Mouse (Mus musculus) stomach, embryonic 15.5 days (tissue): Measurements from ENCODE around the gene Ldlrad3. TPM values are rescaled to one million over a fixed set of nuclear protein-coding genes. Genes with fewer than 3 reads are reported as not detected.

Experiments
- ATAC-seq: fragments of 200-750 bp; cut with Nextera tagmentation; 2 replicates; pipeline ENCODE4 v1.8.0; 2017; ENCODE audit warnings: low read depth, moderate number of reproducible peaks, moderate TSS enrichment; ENCODE audit not compliant: insufficient read depth, low FRiP score
- H3K27ac ChIP-seq: fragments of 300-500 bp; sonication (generic); 2 replicates; pipeline ENCODE4 v1.5.1; 2015; ENCODE audit warnings: mild to moderate bottlenecking, inconsistent platforms
- H3K27me3 ChIP-seq: fragments of 300-500 bp; sonication (generic); replicated peaks from 2 replicates; pipeline ENCODE4 v1.6.1; 2015; ENCODE audit warnings: inconsistent platforms
- H3K36me3 ChIP-seq: fragments of 300-500 bp; sonication (generic); 2 replicates; pipeline ENCODE4 v1.6.1; 2015; ENCODE audit warnings: inconsistent platforms
- H3K4me1 ChIP-seq: fragments of 300-500 bp; sonication (generic); 2 replicates; pipeline ENCODE4 v1.6.1; 2015; ENCODE audit warnings: inconsistent platforms
- H3K4me2 ChIP-seq: fragments of 300-500 bp; sonication (generic); 2 replicates; pipeline ENCODE4 v1.6.1; 2015; ENCODE audit warnings: mild to moderate bottlenecking, inconsistent platforms
- H3K4me3 ChIP-seq: fragments of 300-500 bp; sonication (generic); replicated peaks from 2 replicates; pipeline ENCODE4 v1.5.1; 2015; ENCODE audit warnings: inconsistent platforms
- H3K9ac ChIP-seq: fragments of 300-500 bp; sonication (generic); 2 replicates; pipeline ENCODE4 v1.6.1; 2015; ENCODE audit warnings: inconsistent platforms
- H3K9me3 ChIP-seq: fragments of 300-500 bp; sonication (generic); 2 replicates; pipeline ENCODE4 v1.6.1; 2016; ENCODE audit warnings: inconsistent platforms
- WGBS: fragments of 180-500 bp; shearing (Covaris S2); methylation state at CpG from one replicate; pipeline ENCODE4 v1.1.7; 2015; 5-methylcytosine and 5-hydroxymethylcytosine counted together
- polyA plus RNA-seq: library from polyadenylated mRNA; unstranded; fragments of >200 nt; fragmentation: Nextera tagmentation; extraction: Ambion mirVana; gene quantifications from 2 replicates; pipeline ENCODE4 v1.2.1, GENCODE M21; 2015

Ldlrad3 gene
- 39.1 and 44.8 TPM in 2 replicates for polyA plus RNA-seq

- under 1% methylated on average over 69 of the region's 77 CpGs for WGBS
- peak within 1 kb of the TSS; percentile 83 for H3K4me3 ChIP-seq
- H3K27me3 ChIP-seq: no peaks in the 10 kb centered on the region
- peak; percentile 93 for ATAC-seq
- no peaks in the 10 kb centered on the region for H3K9me3 ChIP-seq
- peak within 1 kb of the TSS; percentile 64 for H3K9ac ChIP-seq
- H3K36me3 ChIP-seq: no peaks in the 10 kb centered on the region
- H3K4me2 ChIP-seq: peak within 1 kb of the TSS; percentile 76
- peak within 1 kb of the TSS; percentile 94 for H3K27ac ChIP-seq
- H3K4me1 ChIP-seq: peaks cover 13% of the 10 kb centered on the region
Measured at GRCm38 (mm10) chr2:102185951-102186561, at the start of gene Ldlrad3. Gene Ldlrad3, minus strand, starts transcription at chr2:102186385.

GRCm38 (mm10) chr2:102231470-102231869 is 45.3 kb upstream of the Ldlrad3 start:
- no peak overlapping the region for H3K9ac ChIP-seq
- 39% methylated on average over 5 of the region's 5 CpGs for WGBS
- no peaks in the 10 kb centered on the region for H3K27me3 ChIP-seq
- H3K4me1 ChIP-seq: 0 out of 2 replicates have a peak, but pooled peaks cover 8% of the 10 kb centered on the region
- H3K9me3 ChIP-seq: no peaks in the 10 kb centered on the region
- peak overlapping the region; percentile 64 for H3K27ac ChIP-seq
- no peak overlapping the region for H3K4me2 ChIP-seq
- no peak overlapping the region for H3K4me3 ChIP-seq
- H3K36me3 ChIP-seq: no peaks in the 10 kb centered on the region
- ATAC-seq: peak; percentile 61; the same call in 1 of the 2 replicates

DNA sequence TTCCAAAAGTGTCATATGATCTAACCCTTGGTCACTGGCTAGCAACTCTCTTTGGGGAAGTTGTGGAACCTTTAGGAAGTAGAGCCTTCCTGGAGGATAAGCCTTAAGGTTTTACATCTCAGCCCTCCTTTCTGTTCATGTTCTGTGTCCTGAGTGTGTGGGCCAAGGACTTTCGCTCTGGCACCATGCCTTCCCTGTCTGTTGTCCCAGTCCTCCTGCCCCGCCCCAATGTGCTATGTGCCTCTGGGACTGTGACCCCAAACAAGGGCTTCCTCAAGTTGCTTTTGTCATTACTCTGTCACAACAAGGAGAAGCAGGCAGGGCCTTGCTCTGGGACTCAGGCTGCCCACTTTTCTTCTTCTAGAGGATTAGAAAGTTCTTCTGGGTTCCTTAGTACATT is 42.9 kb upstream of the Ldlrad3 start:
- WGBS: 86% methylated on average over 2 of the region's 2 CpGs
- H3K4me2 ChIP-seq: no peak overlapping the region
- no peaks in the 10 kb centered on the region for H3K9me3 ChIP-seq
- H3K4me3 ChIP-seq: no peak overlapping the region
- H3K4me1 ChIP-seq: 0 out of 2 replicates have a peak, but pooled peaks cover 8% of the 10 kb centered on the region
- no peaks in the 10 kb centered on the region for H3K36me3 ChIP-seq
- no peaks in the 10 kb centered on the region for H3K27me3 ChIP-seq
- no peak overlapping the region for H3K27ac ChIP-seq
- no peak overlapping the region for H3K9ac ChIP-seq
- ATAC-seq: no peak

DNA sequence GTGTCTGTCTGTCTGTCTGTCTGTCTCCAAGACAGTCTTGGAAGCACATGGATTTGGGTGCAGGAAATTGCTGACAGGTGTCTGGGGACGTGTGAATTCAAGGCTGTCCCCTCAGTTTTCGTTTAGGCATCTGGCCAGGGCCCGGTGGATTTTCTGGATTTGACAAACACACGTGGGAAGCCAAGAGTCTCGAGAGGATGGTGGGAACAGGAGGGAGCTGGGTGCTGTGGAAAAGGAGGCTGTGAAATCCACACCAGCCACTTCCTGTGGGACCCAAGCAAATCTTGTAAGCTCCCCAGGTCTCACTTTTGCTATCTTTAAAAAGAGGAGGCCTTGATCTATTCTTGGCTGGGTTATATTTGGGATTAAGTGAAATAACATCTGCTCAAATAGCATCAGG is 42.1 kb upstream of the Ldlrad3 start:
- Histone ChIP-seq H3K4me3 (no peak overlapping the region), H3K36me3 (no peaks in the 10 kb centered on the region), H3K9me3 (no peaks in the 10 kb centered on the region), H3K27ac (no peak overlapping the region), H3K27me3 (no peaks in the 10 kb centered on the region), H3K9ac (no peak overlapping the region), H3K4me2 (no peak overlapping the region), H3K4me1 (0 out of 2 replicates have a peak, but pooled peaks cover 8% of the 10 kb centered on the region)
- ATAC-seq: no peak
- WGBS: 58% methylated on average over 5 of the region's 5 CpGs

DNA sequence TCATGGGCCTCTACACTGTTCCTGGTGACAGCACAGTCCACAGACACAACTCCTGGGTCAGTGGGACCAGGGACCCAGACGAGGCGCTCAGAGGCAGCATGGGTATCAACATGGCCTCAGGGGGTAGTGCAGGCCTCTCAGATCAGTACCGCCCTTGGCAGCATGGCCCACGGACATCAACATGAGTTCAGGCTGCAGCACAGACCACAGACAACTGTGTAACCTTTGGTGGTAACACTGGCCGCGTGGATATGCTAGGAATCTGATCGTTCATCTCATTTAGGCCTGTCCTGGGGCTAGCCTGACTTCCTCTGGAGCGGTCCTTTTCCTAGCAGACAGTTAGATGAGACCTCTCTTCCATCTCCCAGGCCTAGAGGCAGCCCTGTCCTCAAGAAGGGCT is 41.7 kb upstream of the Ldlrad3 start:
- Histone ChIP-seq H3K36me3 (no peaks in the 10 kb centered on the region), H3K9me3 (no peaks in the 10 kb centered on the region), H3K4me2 (no peak overlapping the region), H3K27ac (no peak overlapping the region), H3K27me3 (no peaks in the 10 kb centered on the region), H3K4me3 (no peak overlapping the region), H3K9ac (no peak overlapping the region), H3K4me1 (0 out of 2 replicates have a peak, but pooled peaks cover 8% of the 10 kb centered on the region)
- ATAC-seq: no peak
- WGBS: 81% methylated on average over 8 of the region's 8 CpGs

GRCm38 (mm10) chr2:102226274-102226673 is 40.1 kb upstream of the Ldlrad3 start:
- H3K27me3 ChIP-seq: no peaks in the 10 kb centered on the region
- H3K9ac ChIP-seq: no peak overlapping the region
- H3K4me3 ChIP-seq: no peak overlapping the region
- H3K36me3 ChIP-seq: no peaks in the 10 kb centered on the region
- no peak for ATAC-seq
- H3K9me3 ChIP-seq: no peaks in the 10 kb centered on the region
- no peak overlapping the region for H3K4me2 ChIP-seq
- 75% methylated on average over 15 of the region's 15 CpGs for WGBS
- H3K4me1 ChIP-seq: 0 out of 2 replicates have a peak, but pooled peaks cover under 1% of the 10 kb centered on the region
- no peak overlapping the region for H3K27ac ChIP-seq

- H3K4me1 ChIP-seq: no peaks in the 10 kb centered on the region
- no peak overlapping the region for H3K4me3 ChIP-seq
- H3K9ac ChIP-seq: no peak overlapping the region
- no peaks in the 10 kb centered on the region for H3K9me3 ChIP-seq
- H3K4me2 ChIP-seq: no peak overlapping the region
- 27% methylated on average over 11 of the region's 11 CpGs for WGBS
- H3K36me3 ChIP-seq: no peaks in the 10 kb centered on the region
- no peak for ATAC-seq
- H3K27me3 ChIP-seq: no peaks in the 10 kb centered on the region
- no peak overlapping the region for H3K27ac ChIP-seq
Measured at GRCm38 (mm10) chr2:102223355-102224128, 37.4 kb upstream of the Ldlrad3 start.

- no peaks in the 10 kb centered on the region for H3K4me1 ChIP-seq
- WGBS: 66% methylated on average over 3 of the region's 3 CpGs
- H3K27ac ChIP-seq: no peak overlapping the region
- H3K9me3 ChIP-seq: no peaks in the 10 kb centered on the region
- ATAC-seq: no peak
- H3K9ac ChIP-seq: no peak overlapping the region
- no peaks in the 10 kb centered on the region for H3K27me3 ChIP-seq
- H3K36me3 ChIP-seq: no peaks in the 10 kb centered on the region
- H3K4me3 ChIP-seq: no peak overlapping the region
- H3K4me2 ChIP-seq: no peak overlapping the region
Measured at GRCm38 (mm10) chr2:102222749-102223148, 36.6 kb upstream of the Ldlrad3 start.

GRCm38 (mm10) chr2:102216817-102217216 is 30.6 kb upstream of the Ldlrad3 start:
- WGBS: 77% methylated on average over 1 of the region's 1 CpGs

GRCm38 (mm10) chr2:102212096-102212495 is 25.9 kb upstream of the Ldlrad3 start:
- Histone ChIP-seq H3K9me3 (no peaks in the 10 kb centered on the region), H3K4me3 (no peak overlapping the region), H3K27me3 (no peaks in the 10 kb centered on the region), H3K27ac (no peak overlapping the region), H3K36me3 (no peaks in the 10 kb centered on the region), H3K4me2 (no peak overlapping the region), H3K4me1 (no peaks in the 10 kb centered on the region), H3K9ac (no peak overlapping the region)
- 22% methylated on average over 4 of the region's 4 CpGs for WGBS
- ATAC-seq: no peak

More at GRCm38 (mm10) chr2:102216817-102217216, 30.6 kb upstream of the Ldlrad3 start:
- Histone ChIP-seq H3K4me3 (no peak overlapping the region), H3K27ac (no peak overlapping the region), H3K27me3 (no peaks in the 10 kb centered on the region), H3K4me2 (no peak overlapping the region), H3K4me1 (no peaks in the 10 kb centered on the region), H3K9ac (no peak overlapping the region), H3K36me3 (no peaks in the 10 kb centered on the region), H3K9me3 (no peaks in the 10 kb centered on the region)
- ATAC-seq: no peak

DNA sequence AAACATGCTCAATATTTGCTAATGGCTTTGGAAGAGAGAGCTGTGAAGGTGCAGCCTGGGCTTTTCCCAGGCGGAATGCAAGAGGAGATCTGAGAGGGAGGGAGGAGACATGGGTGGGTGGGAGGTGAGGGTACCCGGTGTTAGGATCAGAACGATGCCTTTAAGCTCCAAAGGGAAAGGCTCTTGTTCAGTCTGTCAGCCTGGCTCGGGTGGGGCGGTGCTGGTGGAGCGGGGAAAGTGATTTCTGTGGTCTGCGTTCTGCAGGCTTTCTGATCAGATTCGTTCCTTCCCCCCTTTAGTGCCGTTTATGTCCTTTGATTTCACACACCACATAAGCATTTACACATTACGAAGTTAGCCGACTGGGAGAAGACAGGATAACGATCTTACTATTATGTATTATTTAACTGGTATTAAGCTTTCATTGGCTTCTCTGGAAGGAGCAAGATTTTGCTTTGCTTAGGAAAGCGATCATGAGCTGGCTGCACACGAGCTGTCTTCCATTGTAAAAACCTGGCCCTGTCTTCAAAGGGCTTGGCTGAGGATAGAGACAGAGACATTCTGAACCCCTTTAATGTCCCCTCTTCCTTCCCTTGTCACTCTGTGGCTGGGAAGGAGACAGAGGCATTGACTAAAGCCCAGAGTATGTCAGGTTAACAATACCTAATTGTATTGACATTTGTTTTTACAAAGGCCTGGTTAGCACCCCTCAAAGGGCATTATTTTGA is 19.7 kb upstream of the Ldlrad3 start:
- Histone ChIP-seq H3K9me3 (no peaks in the 10 kb centered on the region), H3K27me3 (no peaks in the 10 kb centered on the region), H3K4me2 (peak overlapping the region; percentile 37), H3K27ac (peak overlapping the region; percentile 55; the same call in 1 of the 2 replicates), H3K4me1 (no peaks in the 10 kb centered on the region), H3K36me3 (no peaks in the 10 kb centered on the region), H3K4me3 (no peak overlapping the region), H3K9ac (no peak overlapping the region)
- ATAC-seq: no peak
- whole genome bisulfite sequencing: 15% methylated on average over 14 of the region's 14 CpGs

DNA sequence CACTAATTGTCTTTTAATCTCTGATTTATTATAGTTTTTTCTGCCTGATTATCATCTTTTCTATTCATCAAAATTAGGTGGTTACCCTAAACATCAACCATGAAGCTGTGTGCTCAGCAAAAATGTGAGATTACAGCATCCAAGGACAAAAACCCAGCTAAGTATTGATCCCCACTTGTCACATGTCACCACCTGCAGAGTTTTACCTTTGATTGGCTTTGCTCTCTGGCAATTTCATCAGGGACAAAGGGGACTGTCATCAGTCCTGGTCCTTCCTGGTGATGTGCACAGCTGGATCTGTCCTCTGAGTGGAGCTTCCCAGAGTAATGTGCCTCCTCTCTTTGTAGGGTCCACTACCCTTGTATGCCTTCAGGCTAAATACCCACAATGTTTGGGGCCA is 17.3 kb upstream of the Ldlrad3 start:
- no peak overlapping the region for H3K9ac ChIP-seq
- H3K4me1 ChIP-seq: no peaks in the 10 kb centered on the region
- no peak overlapping the region for H3K27ac ChIP-seq
- no peaks in the 10 kb centered on the region for H3K27me3 ChIP-seq
- ATAC-seq: no peak
- no peaks in the 10 kb centered on the region for H3K9me3 ChIP-seq
- no peak overlapping the region for H3K4me2 ChIP-seq
- H3K36me3 ChIP-seq: no peaks in the 10 kb centered on the region
- H3K4me3 ChIP-seq: no peak overlapping the region
